Mouse (Mus musculus): Measurements from ENCODE around the gene Nlrp9a.

DNA sequence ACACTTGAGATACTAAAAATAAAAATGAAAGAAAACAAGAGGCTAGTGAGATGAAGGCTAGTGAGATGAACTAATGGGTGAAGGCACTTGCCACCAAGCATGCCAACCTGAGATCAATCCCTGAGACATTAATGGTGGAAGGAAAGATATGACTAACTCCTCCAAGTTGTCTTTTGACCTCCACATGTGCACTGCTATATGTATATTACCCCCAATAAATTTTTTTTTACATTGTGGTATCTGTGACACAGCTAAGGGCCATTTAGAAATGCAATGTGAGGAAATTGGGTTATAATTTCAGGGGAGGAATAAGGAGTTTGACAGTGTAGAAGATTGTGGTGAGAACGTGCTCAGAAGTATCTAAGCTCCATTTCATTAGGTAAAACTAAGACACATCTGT, 55.0 kb downstream of the Nlrp9a start:
- no peak for TF ChIP-seq CTCF (conservative IDR thresholded peaks at IDR 0.05; ENCODE audit: insufficient read depth, insufficient read length, low read depth, low read length)
- no peak for TF ChIP-seq POLR2A (IDR thresholded peaks at IDR 0.05; ENCODE audit: low read depth, low read length)

Measured in kidney, adult 2 months (tissue).